Mouse (Mus musculus) regulatory T cell (primary cell): ENCODE measurements around the gene Gm37419.

Experiments
- in situ Hi-C: fragments of 300-600 bp; cut with MboI, MseI; formaldehyde crosslinking; loops from one replicate; pipeline ENCODE4 v1.15.1; 2025; ENCODE audit warnings: high pct_unique_total_duplicates

The Gm37419 gene

DNA sequence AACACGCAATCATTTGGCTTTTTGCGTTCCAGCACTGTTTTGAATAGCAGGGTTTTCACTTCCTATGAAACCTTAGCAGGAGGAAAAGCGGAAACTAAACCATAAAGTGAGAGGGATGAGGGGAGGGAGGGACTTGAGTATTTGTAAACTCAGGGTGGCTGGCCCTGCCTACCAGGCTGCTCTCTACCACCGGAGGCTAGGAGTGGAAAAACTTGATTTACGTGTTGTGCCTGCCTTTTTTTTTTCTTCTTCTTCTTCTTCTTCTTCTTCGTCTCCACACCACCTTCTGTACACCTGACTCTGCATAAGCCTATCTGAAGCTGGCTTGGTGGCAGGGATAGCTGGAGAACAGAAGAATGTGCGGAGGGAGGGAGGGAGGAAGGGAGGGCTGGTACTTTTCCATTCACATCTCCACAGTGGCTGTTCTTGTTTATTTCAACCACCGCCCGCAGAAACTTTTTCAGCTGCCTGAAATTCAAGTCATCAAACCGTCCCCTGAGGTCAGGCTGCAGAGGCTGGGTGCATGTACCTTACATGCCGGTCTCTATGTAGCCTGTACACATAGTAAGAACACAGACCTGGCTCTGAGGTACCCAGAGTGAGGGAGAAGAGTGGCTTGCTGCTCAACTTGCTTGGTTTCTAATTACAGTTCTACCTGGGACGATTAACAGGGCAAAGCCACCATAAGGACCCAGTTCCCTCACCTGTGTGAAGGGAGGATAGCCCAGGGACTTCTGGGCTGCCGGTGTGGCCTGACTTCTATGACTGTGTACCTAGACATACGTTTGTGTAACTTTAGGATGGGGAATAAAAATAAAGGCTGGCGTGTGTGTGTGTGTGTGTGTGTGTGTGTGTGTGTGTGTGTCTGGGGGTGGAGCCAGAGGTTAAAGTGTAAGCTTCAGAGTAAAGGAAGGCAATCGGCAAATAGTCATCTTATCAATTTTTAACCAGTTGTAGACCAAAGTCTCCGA is 5.4 kb downstream of the Gm37419 start:
- in situ Hi-C loops: loop anchor here (10.0 kb wide), 1 partner anchor 91 kb away; no protein-coding TSS in a partner anchor

- in situ Hi-C loops: loop anchor here (10.0 kb wide), 1 partner anchor 88 kb away; no protein-coding TSS in a partner anchor
Measured at GRCm38 (mm10) chr16:23996342-23996741, 8.1 kb downstream of the Gm37419 start.

- in situ Hi-C loops: loop anchor here (10.0 kb wide), 1 partner anchor 88 kb away; no protein-coding TSS in a partner anchor
Measured at GRCm38 (mm10) chr16:23997228-23997627, 8.9 kb downstream of the Gm37419 start.

- in situ Hi-C loops: loop anchor here (10.0 kb wide), 1 partner anchor 87 kb away; no protein-coding TSS in a partner anchor
Measured at GRCm38 (mm10) chr16:23997912-23998311, 9.6 kb downstream of the Gm37419 start.

- in situ Hi-C loops: no loop called here
Measured at GRCm38 (mm10) chr16:24005928-24006327, 17.6 kb downstream of the Gm37419 start.

- in situ Hi-C loops: no loop called here
Measured at GRCm38 (mm10) chr16:24009891-24010290, 21.6 kb downstream of the Gm37419 start.

- in situ Hi-C loops: no loop called here
Measured at GRCm38 (mm10) chr16:24011306-24011705, 23.0 kb downstream of the Gm37419 start.

DNA sequence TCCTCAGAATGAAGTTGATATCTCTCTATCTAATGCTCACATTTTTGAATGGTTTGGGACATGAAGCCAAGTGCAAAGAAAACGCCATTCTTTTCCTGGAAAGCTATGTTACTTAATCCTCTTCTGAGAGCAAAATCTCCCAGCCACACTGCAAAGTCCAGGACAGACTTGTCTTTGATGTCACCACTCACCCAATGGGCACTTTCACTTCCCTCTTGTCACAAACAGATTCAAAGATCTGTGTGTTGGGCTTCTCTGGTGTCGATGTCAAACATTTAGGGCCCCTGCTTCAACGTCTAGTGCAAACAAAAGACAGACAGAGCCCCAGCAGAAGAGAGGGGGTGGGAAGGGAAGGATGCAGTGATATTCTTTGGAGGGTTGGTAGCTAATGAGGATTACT is 23.8 kb downstream of the Gm37419 start:
- in situ Hi-C loops: no loop called here

- in situ Hi-C loops: no loop called here
Measured at GRCm38 (mm10) chr16:24014378-24014777, 26.1 kb downstream of the Gm37419 start.

DNA sequence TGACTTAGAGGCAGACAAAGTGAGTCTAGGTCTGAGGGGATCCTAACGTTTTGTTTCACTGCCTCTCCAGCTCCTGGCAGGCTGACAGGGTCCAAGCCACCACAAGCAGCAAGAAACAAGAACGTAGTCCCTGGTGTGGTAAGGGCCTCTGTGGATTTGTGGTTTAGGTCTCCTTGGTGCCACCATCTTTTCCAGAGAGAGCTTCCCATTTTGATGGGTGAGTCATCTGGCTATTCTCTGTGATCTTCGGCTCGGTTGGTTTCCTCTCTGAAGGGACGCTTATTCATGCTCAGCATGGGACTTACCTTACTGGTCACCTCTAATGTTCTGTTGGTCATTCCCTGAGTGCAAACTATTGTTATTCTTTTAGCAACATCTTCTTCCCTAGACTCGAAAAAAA is 28.0 kb downstream of the Gm37419 start:
- in situ Hi-C loops: no loop called here

DNA sequence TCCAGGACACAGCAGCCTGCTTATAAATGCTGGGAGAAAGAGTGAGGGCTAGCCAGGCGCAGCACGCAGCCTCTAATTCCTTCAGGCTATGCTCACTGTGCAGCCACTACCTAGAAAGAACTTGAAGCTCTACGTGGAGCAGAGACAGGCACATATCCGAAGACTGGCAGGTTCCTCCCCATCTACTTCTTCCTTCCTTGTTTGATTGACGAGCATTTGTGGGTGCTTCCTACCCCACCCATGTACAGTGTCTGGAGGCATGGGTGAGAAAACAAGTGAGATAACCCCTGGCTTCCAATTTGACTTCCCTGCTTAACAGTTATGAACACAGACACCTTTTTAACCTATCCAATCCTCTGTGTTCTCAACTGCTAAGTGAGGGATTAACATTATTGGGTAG is 28.5 kb downstream of the Gm37419 start:
- in situ Hi-C loops: no loop called here

- in situ Hi-C loops: no loop called here
Measured at GRCm38 (mm10) chr16:24021722-24022121, 33.4 kb downstream of the Gm37419 start.

DNA sequence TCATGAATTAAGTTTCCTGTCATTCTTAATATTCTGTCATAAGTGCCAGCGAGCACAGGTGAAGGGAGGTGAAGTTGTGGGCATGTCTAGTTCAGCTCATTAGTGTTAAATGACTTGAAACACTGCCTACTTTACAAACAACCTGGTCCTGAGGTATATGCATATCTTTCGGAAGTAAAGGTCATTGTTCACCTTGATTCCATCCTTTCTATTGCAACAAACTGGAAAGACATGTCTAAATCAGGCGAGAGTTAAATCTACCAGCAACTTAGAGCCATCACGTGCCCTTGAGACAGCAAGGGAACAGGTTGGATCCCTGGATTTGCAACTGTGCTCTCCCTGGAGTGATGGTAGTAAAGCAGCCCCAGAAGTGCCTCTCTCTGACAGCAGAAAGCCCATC is 34.3 kb downstream of the Gm37419 start:
- in situ Hi-C loops: no loop called here

GRCm38 (mm10) chr16:24025442-24025841 is 37.2 kb downstream of the Gm37419 start:
- in situ Hi-C loops: no loop called here

DNA sequence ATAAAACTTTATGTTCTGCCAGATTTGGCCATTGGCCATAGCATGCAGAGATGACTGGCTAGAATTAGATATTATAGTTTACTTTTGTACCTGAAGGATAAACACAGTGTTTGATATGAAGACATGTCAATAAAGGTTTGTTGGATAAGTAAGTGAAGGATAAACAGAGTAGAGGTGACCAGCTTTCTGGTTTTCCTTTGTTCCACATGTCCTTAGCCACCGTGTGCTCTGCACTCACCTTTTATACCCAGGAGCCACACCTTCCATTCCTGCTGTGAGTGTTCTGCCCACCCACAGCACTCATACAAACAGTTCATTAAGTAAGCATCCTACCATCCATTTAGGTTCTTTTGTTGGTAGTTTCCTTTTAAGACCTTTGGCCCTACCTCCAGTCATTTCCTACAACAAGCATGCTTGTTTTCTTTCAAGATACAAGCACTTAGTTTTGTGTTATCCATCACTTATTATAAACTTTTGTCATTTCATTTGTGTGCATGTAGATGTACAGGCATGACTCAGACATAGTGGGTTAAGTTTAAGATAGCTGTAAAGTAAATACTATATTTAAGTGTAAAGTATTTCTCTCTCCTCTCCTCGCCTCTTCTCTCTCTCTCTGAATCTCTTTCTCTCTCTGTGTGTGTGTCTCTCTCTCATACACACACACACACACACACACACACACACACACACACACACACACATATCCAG is 41.8 kb downstream of the Gm37419 start:
- in situ Hi-C loops: no loop called here

DNA sequence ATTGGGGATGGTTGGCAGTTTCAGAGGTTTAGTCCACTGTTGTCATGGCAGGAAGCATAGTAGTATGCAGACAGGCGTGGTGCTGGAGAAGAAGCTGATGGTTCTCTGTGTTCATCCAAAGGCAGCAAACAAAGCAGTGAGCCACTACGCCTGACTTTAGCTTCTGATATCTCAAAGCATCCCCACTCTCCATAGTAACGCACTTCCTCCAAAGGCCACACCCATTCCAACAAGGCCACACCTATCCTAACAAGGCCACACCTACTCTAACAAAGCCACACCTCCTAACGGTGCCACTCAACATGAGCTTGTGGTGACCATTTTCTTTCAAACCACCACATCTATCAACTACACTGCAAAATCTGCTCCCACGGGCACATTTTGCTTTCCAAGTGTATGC is 45.0 kb downstream of the Gm37419 start:
- in situ Hi-C loops: no loop called here

DNA sequence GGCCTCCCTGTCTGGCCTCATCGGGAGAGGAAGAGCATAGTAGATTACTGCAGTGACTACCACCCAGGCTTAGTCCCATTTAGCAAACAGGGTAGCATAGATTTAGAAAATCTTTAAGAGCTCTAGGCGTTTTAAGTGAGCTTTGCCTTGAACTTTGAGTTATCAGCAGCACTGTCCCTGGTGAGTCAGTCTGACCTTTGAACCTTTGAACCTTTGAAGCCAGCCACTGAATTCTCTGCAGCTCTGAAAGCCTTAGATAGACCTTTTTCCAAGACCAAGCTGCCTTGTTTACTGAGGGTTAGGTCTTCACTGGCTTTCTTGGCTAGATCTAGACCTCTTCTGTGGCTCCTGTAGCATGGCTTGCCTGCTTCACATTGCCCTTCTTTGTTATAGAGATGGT is 46.2 kb downstream of the Gm37419 start:
- in situ Hi-C loops: no loop called here

DNA sequence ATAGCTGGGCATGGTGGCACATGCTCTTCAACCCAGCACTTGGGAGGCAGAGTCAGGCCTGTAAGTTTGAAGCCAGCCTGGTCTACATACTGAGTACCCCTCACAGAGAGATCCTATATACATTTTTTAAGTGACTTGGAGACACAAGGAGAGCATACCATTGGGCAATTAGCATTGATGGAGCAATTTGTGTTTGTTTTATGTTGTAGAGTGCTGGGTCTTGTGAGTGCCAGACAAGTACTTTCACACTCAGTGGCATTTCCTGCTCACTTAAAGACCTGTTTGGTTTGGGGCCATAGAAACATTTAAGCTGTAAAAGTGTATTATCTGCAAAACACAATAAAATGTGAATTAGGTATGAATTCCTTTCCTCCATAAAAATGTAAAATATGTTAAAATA is 47.5 kb downstream of the Gm37419 start:
- in situ Hi-C loops: no loop called here

GRCm38 (mm10) chr16:24036398-24036797 is 48.1 kb downstream of the Gm37419 start:
- in situ Hi-C loops: no loop called here
